Mouse (Mus musculus) forebrain, embryonic 16.5 days (tissue): ENCODE measurements around the gene Cyth3. TPM values are rescaled to one million over a fixed set of nuclear protein-coding genes. Genes with fewer than 3 reads are reported as not detected.

Experiments used
- ATAC-seq: fragments of 200-750 bp; cut with Nextera tagmentation; 2 replicates; pipeline ENCODE4 v1.8.0; 2017; ENCODE audit warnings: mild to moderate bottlenecking, moderate library complexity
- H3K27ac ChIP-seq: fragments of 300-500 bp; sonication (generic); 2 replicates; pipeline ENCODE4 v1.5.1; 2014; ENCODE audit warnings: low read length, control low read depth
- H3K27me3 ChIP-seq: fragments of 300-500 bp; sonication (generic); replicated peaks from 2 replicates; pipeline ENCODE4 v1.6.1; 2014; ENCODE audit warnings: low read length; ENCODE audit not compliant: control insufficient read depth, insufficient read depth
- H3K36me3 ChIP-seq: fragments of 300-500 bp; sonication (generic); 2 replicates; pipeline ENCODE4 v1.6.1; 2014; ENCODE audit not compliant: control insufficient read depth, insufficient read depth
- H3K4me1 ChIP-seq: fragments of 300-500 bp; sonication (generic); replicated peaks from 2 replicates; pipeline ENCODE4 v1.6.1; 2014; ENCODE audit warnings: low read length; ENCODE audit not compliant: control insufficient read depth, insufficient read depth
- H3K4me2 ChIP-seq: fragments of 300-500 bp; sonication (generic); 2 replicates; pipeline ENCODE4 v1.6.1; 2014; ENCODE audit warnings: mild to moderate bottlenecking, low read length, control low read depth
- H3K4me3 ChIP-seq: fragments of 300-500 bp; sonication (generic); replicated peaks from 2 replicates; pipeline ENCODE4 v1.5.1; 2014; ENCODE audit warnings: mild to moderate bottlenecking, low read length, control low read depth
- H3K9ac ChIP-seq: fragments of 300-500 bp; sonication (generic); replicated peaks from 2 replicates; pipeline ENCODE4 v1.6.1; 2014; ENCODE audit warnings: low read depth, low read length, control low read depth
- H3K9me3 ChIP-seq: fragments of 300-500 bp; sonication (generic); 2 replicates; pipeline ENCODE4 v1.6.1; 2016; ENCODE audit warnings: low read length; ENCODE audit not compliant: control insufficient read depth
- WGBS: fragments of 180-500 bp; shearing (Covaris S2); extraction: QIAGEN DNeasy Blood & Tissue Kit; methylation state at CpG from one replicate; pipeline ENCODE4 v1.1.7; 2014; 5-methylcytosine and 5-hydroxymethylcytosine counted together
- polyA plus RNA-seq: library from polyadenylated mRNA; unstranded; fragments of >200 nt; fragmentation: Nextera tagmentation; extraction: Ambion mirVana; gene quantifications from 2 replicates; pipeline ENCODE4 v1.2.1, GENCODE M21; 2015

Cyth3 gene
- 48.8 and 51.9 TPM in 2 replicates for polyA plus RNA-seq

GRCm38 (mm10) chr5:143621893-143622622 lies at the start of gene Cyth3:
Gene Cyth3 (plus strand): TSS chr5:143622447.
- Histone ChIP-seq H3K27ac (peak within 1 kb of the TSS; percentile 58), H3K9ac (peak within 1 kb of the TSS; percentile 83), H3K4me1 (peaks cover 17% of the 10 kb centered on the region), H3K9me3 (no peaks in the 10 kb centered on the region), H3K4me3 (peak within 1 kb of the TSS; percentile 89), H3K4me2 (peak within 1 kb of the TSS; percentile 83), H3K36me3 (no peaks in the 10 kb centered on the region), H3K27me3 (no peaks in the 10 kb centered on the region)
- peak; percentile 95 for ATAC-seq
- WGBS, result 7% methylated on average over 46 of the region's 46 CpGs

GRCm38 (mm10) chr5:143573067-143573466 lies 49.2 kb upstream of the Cyth3 start:
- no peak for ATAC-seq
- WGBS, result 90% methylated on average over 4 of the region's 4 CpGs

GRCm38 (mm10) chr5:143574261-143575178 lies 47.7 kb upstream of the Cyth3 start:
- Histone ChIP-seq H3K4me1 (no peaks in the 10 kb centered on the region), H3K27me3 (no peaks in the 10 kb centered on the region)
- 87% methylated on average over 19 of the region's 19 CpGs for WGBS

More at GRCm38 (mm10) chr5:143573067-143573466, 49.2 kb upstream of the Cyth3 start:
- H3K27ac ChIP-seq, result no peak overlapping the region
- H3K4me3 ChIP-seq, result no peak overlapping the region
- no peak overlapping the region for H3K9ac ChIP-seq
- H3K4me1 ChIP-seq, result no peaks in the 10 kb centered on the region
- H3K36me3 ChIP-seq, result no peaks in the 10 kb centered on the region
- no peaks in the 10 kb centered on the region for H3K9me3 ChIP-seq
- no peaks in the 10 kb centered on the region for H3K27me3 ChIP-seq
- H3K4me2 ChIP-seq, result no peak overlapping the region

GRCm38 (mm10) chr5:143579537-143580203 lies 42.6 kb upstream of the Cyth3 start:
- H3K4me2 ChIP-seq, result no peak overlapping the region
- WGBS, result 85% methylated on average over 10 of the region's 10 CpGs

More at GRCm38 (mm10) chr5:143574261-143575178, 47.7 kb upstream of the Cyth3 start:
- Histone ChIP-seq H3K9me3 (no peaks in the 10 kb centered on the region), H3K36me3 (no peaks in the 10 kb centered on the region), H3K4me3 (no peak overlapping the region), H3K9ac (no peak overlapping the region), H3K4me2 (no peak overlapping the region), H3K27ac (no peak overlapping the region)
- ATAC-seq, result no peak

GRCm38 (mm10) chr5:143580982-143581381 lies 41.3 kb upstream of the Cyth3 start:
- H3K4me3 ChIP-seq, result no peak overlapping the region
- no peaks in the 10 kb centered on the region for H3K4me1 ChIP-seq
- no peak overlapping the region for H3K9ac ChIP-seq
- WGBS, result 88% methylated on average over 2 of the region's 2 CpGs
- H3K27ac ChIP-seq, result no peak overlapping the region
- no peak for ATAC-seq
- H3K9me3 ChIP-seq, result no peaks in the 10 kb centered on the region; the same call in 1 of the 2 replicates
- H3K4me2 ChIP-seq, result no peak overlapping the region
- H3K27me3 ChIP-seq, result no peaks in the 10 kb centered on the region
- H3K36me3 ChIP-seq, result no peaks in the 10 kb centered on the region

More at GRCm38 (mm10) chr5:143579537-143580203, 42.6 kb upstream of the Cyth3 start:
- Histone ChIP-seq H3K36me3 (no peaks in the 10 kb centered on the region), H3K4me3 (no peak overlapping the region), H3K9ac (no peak overlapping the region), H3K9me3 (no peaks in the 10 kb centered on the region; the same call in 1 of the 2 replicates), H3K27ac (no peak overlapping the region), H3K27me3 (no peaks in the 10 kb centered on the region), H3K4me1 (no peaks in the 10 kb centered on the region)
- no peak for ATAC-seq

GRCm38 (mm10) chr5:143581874-143582273 lies 40.4 kb upstream of the Cyth3 start:
- H3K9me3 ChIP-seq, result no peaks in the 10 kb centered on the region; the same call in 1 of the 2 replicates
- no peaks in the 10 kb centered on the region for H3K4me1 ChIP-seq
- H3K27ac ChIP-seq, result no peak overlapping the region
- H3K27me3 ChIP-seq, result no peaks in the 10 kb centered on the region
- 79% methylated on average over 8 of the region's 8 CpGs for WGBS
- H3K4me2 ChIP-seq, result no peak overlapping the region
- no peak overlapping the region for H3K4me3 ChIP-seq
- H3K36me3 ChIP-seq, result no peaks in the 10 kb centered on the region
- no peak for ATAC-seq
- H3K9ac ChIP-seq, result no peak overlapping the region

GRCm38 (mm10) chr5:143583081-143583480 lies 39.2 kb upstream of the Cyth3 start:
- no peak for ATAC-seq
- Histone ChIP-seq H3K9ac (no peak overlapping the region), H3K27ac (no peak overlapping the region), H3K27me3 (no peaks in the 10 kb centered on the region), H3K4me3 (no peak overlapping the region), H3K9me3 (no peaks in the 10 kb centered on the region; the same call in 1 of the 2 replicates), H3K4me1 (no peaks in the 10 kb centered on the region), H3K36me3 (no peaks in the 10 kb centered on the region), H3K4me2 (no peak overlapping the region)
- 91% methylated on average over 10 of the region's 10 CpGs for WGBS

GRCm38 (mm10) chr5:143584982-143585381 lies 37.3 kb upstream of the Cyth3 start:
- Histone ChIP-seq H3K27me3 (no peaks in the 10 kb centered on the region), H3K9ac (no peak overlapping the region), H3K36me3 (no peaks in the 10 kb centered on the region), H3K4me2 (no peak overlapping the region), H3K4me1 (0 out of 2 replicates have a peak, but pooled peaks cover 5% of the 10 kb centered on the region), H3K9me3 (no peaks in the 10 kb centered on the region; the same call in 1 of the 2 replicates), H3K27ac (no peak overlapping the region), H3K4me3 (no peak overlapping the region)
- WGBS, result 91% methylated on average over 5 of the region's 5 CpGs
- ATAC-seq, result no peak
